Mouse (Mus musculus): ENCODE data around the gene Mymx.

- TF ChIP-seq CTCF (conservative IDR thresholded peaks at IDR 0.05; ENCODE audit: low read length) (peak; percentile 97), NANOG (IDR thresholded peaks at IDR 0.05; ENCODE audit: borderline replicate concordance, low read length) (no peak), POU5F1 (IDR thresholded peaks at IDR 0.05; ENCODE audit: borderline replicate concordance, low read length) (no peak)
Measured at GRCm38 (mm10) chr17:45581567-45581983, 20.3 kb downstream of the Mymx start.
